Mouse (Mus musculus) bone marrow macrophage, adult 2 months (primary cell): ENCODE results near the gene Gm10271.

ENCODE experiments used
- CTCF ChIP-seq: IDR thresholded peaks from 2 replicates; pipeline ENCODE4 v1.5.1; 2012; ENCODE audit warnings: low read depth, mild to moderate bottlenecking, low read length, moderate library complexity
- POLR2A ChIP-seq: IDR thresholded peaks from 2 replicates; pipeline ENCODE4 v1.6.1; 2012; ENCODE audit warnings: mild to moderate bottlenecking, low read depth, low read length, borderline replicate concordance

DNA sequence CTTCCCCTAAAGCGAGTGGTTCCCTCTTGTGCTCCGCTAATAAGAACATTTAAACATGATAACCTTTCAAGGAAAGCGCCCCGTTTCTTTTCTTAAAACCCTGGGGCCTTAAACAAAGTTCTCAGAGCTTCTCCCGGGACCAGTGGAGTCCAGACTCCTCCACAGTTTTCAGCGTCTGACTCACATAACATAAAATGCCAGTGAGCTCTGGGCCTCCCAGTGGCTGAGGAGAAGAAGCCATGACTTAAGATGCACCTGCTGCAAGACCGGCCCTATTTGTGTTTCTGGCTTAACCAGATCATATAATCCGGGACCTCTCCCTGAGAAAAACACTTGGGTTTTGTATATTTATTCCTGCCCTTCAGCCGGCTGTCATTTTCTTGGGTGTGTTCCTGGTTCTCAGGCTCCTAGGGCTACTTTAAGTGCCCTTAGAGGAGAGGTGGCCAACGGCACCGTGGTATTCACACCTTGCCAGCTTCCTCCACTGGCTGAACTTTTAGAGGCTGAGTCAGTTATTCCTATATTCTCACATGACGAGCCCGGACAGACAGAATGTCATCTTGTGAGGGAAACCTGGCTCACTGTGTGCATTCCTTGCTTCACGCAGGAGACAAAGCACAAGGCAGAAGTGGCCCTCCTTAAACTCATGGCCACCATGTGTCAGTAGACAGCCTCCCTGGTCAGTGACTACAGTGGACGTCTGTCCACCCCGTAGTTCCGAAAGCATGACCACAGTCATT, 26.5 kb upstream of the Gm10271 start:
- TF ChIP-seq CTCF (no peak), POLR2A (no peak)
